Mouse (Mus musculus): ENCODE data around the gene Rpl38. TPM values are rescaled to one million over a fixed set of nuclear protein-coding genes. Genes with fewer than 3 reads are reported as not detected.

Gene Rpl38
- polyA plus RNA-seq, 1 experiment from 2014 or later: 1,077 TPM

- peaks cover 6% of the 10 kb centered on the region; the same call in 1 of the 2 replicates for H3K4me1 ChIP-seq
- no peaks in the 10 kb centered on the region for H3K27me3 ChIP-seq
- no peak overlapping the region for H3K4me2 ChIP-seq
- no peak overlapping the region for H3K27ac ChIP-seq
- WGBS: 85% methylated on average over 2 of the region's 2 CpGs
- H3K4me3 ChIP-seq: no peak overlapping the region
- H3K9me3 ChIP-seq (replicated peaks): no peaks in the 10 kb centered on the region
- ATAC-seq: no peak
- no peak overlapping the region for H3K9ac ChIP-seq
- peaks cover 54% of the 10 kb centered on the region; the same call in 1 of the 2 replicates for H3K36me3 ChIP-seq (ENCODE audit: poor library complexity, severe bottlenecking)
These were observed 26.1 kb downstream of the Rpl38 start for GRCm38 (mm10) chr11:114694451-114694850.

- no peak overlapping the region for H3K4me2 ChIP-seq
- WGBS: 96% methylated on average over 7 of the region's 7 CpGs
- no peaks in the 10 kb centered on the region for H3K9me3 ChIP-seq (replicated peaks)
These were observed 30.2 kb downstream of the Rpl38 start for GRCm38 (mm10) chr11:114698496-114698895.

DNA sequence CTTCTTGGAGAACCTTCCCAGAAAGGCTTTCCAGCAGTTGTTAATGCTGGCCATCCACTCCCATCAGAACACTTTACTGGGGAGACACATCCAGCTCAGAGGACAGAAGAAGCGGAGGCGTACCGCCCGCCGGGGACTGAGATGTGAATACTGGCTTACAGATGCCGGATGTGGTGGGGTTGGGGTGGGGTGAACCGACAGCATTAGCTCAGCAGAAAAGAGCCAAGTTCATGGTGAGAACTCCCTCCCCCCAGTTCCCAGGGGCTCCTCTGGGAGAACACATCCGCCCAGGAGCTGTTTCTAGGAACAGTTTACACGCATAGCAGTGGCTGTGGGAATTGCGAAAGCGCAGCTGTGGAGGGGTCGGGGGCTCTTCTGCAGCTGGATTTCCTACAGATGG is 31.2 kb downstream of the Rpl38 start:
- H3K9ac ChIP-seq: no peak overlapping the region
- H3K4me3 ChIP-seq: no peak overlapping the region
- no peaks in the 10 kb centered on the region for H3K9me3 ChIP-seq (replicated peaks)
- no peak overlapping the region for H3K4me2 ChIP-seq
- H3K4me1 ChIP-seq: peaks cover 31% of the 10 kb centered on the region
- 89% methylated on average over 12 of the region's 12 CpGs for WGBS
- no peak for ATAC-seq
- H3K27ac ChIP-seq: no peak overlapping the region
- H3K27me3 ChIP-seq: no peaks in the 10 kb centered on the region
- H3K36me3 ChIP-seq (ENCODE audit: poor library complexity, severe bottlenecking): peaks cover 36% of the 10 kb centered on the region; the same call in 1 of the 2 replicates

More at GRCm38 (mm10) chr11:114698496-114698895, 30.2 kb downstream of the Rpl38 start:
- no peak for ATAC-seq
- no peak overlapping the region for H3K9ac ChIP-seq
- H3K4me1 ChIP-seq: peaks cover 21% of the 10 kb centered on the region
- no peak overlapping the region for H3K4me3 ChIP-seq
- H3K36me3 ChIP-seq (ENCODE audit: poor library complexity, severe bottlenecking): peaks cover 38% of the 10 kb centered on the region; the same call in 1 of the 2 replicates
- H3K27me3 ChIP-seq: no peaks in the 10 kb centered on the region
- no peak overlapping the region for H3K27ac ChIP-seq

GRCm38 (mm10) chr11:114702311-114702995 is 34.1 kb downstream of the Rpl38 start:
- ATAC-seq: no peak
- H3K27ac ChIP-seq: no peak overlapping the region; the same call in 1 of the 2 replicates
- no peak overlapping the region for H3K4me2 ChIP-seq
- no peak overlapping the region for H3K4me3 ChIP-seq
- H3K9ac ChIP-seq: no peak overlapping the region; the same call in 1 of the 2 replicates
- peaks cover 24% of the 10 kb centered on the region for H3K36me3 ChIP-seq (ENCODE audit: poor library complexity, severe bottlenecking)
- no peaks in the 10 kb centered on the region for H3K27me3 ChIP-seq
- 79% methylated on average over 15 of the region's 15 CpGs for WGBS
- H3K4me1 ChIP-seq: peaks cover 42% of the 10 kb centered on the region
- no peaks in the 10 kb centered on the region for H3K9me3 ChIP-seq (replicated peaks)

GRCm38 (mm10) chr11:114702996-114703361 is 34.7 kb downstream of the Rpl38 start:
- H3K4me2 ChIP-seq: no peak overlapping the region
- H3K9me3 ChIP-seq (replicated peaks): no peaks in the 10 kb centered on the region
- peaks cover 24% of the 10 kb centered on the region for H3K36me3 ChIP-seq (ENCODE audit: poor library complexity, severe bottlenecking)
- WGBS: 83% methylated on average over 6 of the region's 6 CpGs
- H3K4me1 ChIP-seq: peaks cover 42% of the 10 kb centered on the region
- peak overlapping the region; percentile 83 for H3K27ac ChIP-seq
- no peaks in the 10 kb centered on the region for H3K27me3 ChIP-seq
- no peak overlapping the region for H3K4me3 ChIP-seq
- no peak for ATAC-seq
- no peak overlapping the region for H3K9ac ChIP-seq

DNA sequence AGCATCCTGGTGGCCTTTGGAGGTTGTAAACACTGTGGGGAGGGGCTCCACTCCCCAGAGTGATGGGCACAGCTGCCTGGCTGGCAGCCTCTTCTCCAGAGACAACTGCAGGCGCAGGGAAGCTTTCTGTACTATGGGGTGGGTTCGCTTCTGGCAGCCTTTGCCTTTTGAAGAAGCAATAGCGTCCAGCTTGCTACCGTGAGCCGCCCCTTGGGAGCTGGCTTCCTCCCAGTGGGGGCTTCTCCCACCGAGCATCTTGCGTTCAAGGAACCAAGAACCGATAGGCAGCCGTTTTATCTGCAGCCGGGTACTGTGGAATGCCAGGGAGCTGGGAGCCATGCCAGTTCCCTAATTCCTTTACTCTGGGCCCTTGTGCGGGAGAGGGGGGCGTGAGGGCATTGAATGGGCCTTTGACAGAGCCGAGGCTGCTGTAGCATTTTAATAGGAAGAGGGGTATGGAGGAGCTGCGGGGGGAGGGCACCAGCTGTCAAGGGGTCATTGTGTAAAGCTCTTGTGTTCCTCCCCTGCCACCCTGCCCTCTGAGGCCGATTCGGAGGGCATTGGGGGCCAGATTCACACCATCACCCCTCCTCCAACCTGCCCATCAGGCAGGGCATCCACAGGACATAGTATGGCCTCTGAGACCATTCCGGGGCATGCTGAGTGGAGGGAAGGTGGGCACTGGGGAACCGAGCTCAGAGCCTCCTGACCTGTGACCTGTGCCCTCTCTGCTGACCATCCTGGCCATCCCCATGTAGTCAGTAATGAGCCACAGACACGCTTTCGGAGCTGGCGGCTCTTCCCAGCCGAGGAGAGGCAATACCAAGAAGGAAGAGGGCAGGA is 36.0 kb downstream of the Rpl38 start:
- WGBS: 27% methylated on average over 22 of the region's 22 CpGs
- peaks cover 42% of the 10 kb centered on the region for H3K4me1 ChIP-seq
- no peaks in the 10 kb centered on the region for H3K9me3 ChIP-seq (replicated peaks)
- H3K4me3 ChIP-seq: 0 out of 2 replicates have a peak overlapping the region, but pooled peaks have one; percentile 1
- H3K36me3 ChIP-seq (ENCODE audit: poor library complexity, severe bottlenecking): peaks cover 26% of the 10 kb centered on the region
- ATAC-seq: peak; percentile 93
- peak overlapping the region; percentile 83 for H3K27ac ChIP-seq
- H3K9ac ChIP-seq: peak overlapping the region; percentile 17; the same call in 1 of the 2 replicates
- no peaks in the 10 kb centered on the region for H3K27me3 ChIP-seq
- peak overlapping the region; percentile 42 for H3K4me2 ChIP-seq

DNA sequence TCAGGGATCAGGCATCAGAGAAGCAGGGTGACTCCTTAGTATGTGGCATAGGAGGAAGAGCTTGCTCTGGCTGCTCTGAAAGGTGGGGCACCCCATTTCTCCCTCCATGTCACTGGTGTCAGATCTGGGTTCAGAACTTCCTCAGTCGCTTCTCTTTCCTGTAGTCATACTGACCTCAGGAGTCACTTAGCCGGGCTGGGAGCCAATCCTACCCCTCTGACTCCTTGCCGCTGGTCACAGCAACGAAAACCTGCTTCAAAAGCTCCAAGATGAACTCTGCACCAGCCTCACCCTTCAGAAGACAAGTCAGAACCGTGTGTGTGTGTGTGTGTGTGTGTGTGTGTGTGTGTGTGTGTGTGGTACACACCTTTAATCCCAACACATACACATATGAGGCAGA is 38.0 kb downstream of the Rpl38 start:
- Histone ChIP-seq H3K9ac (no peak overlapping the region), H3K9me3 (replicated peaks) (no peaks in the 10 kb centered on the region), H3K4me2 (no peak overlapping the region), H3K27me3 (no peaks in the 10 kb centered on the region), H3K27ac (no peak overlapping the region), H3K4me3 (no peak overlapping the region), H3K4me1 (peaks cover 42% of the 10 kb centered on the region), H3K36me3 (ENCODE audit: poor library complexity, severe bottlenecking) (peaks cover 37% of the 10 kb centered on the region)
- 86% methylated on average over 5 of the region's 5 CpGs for WGBS
- no peak for ATAC-seq

- H3K9me3 ChIP-seq (replicated peaks): no peaks in the 10 kb centered on the region
- no peak overlapping the region for H3K4me3 ChIP-seq
- no peak for ATAC-seq
- peaks cover 45% of the 10 kb centered on the region for H3K36me3 ChIP-seq (ENCODE audit: poor library complexity, severe bottlenecking)
- no peak overlapping the region for H3K9ac ChIP-seq
- WGBS: 92% methylated on average over 3 of the region's 3 CpGs
- no peak overlapping the region for H3K4me2 ChIP-seq
- H3K27ac ChIP-seq: no peak overlapping the region
- no peaks in the 10 kb centered on the region for H3K4me1 ChIP-seq
- H3K27me3 ChIP-seq: no peaks in the 10 kb centered on the region
These were observed 43.1 kb downstream of the Rpl38 start for GRCm38 (mm10) chr11:114711393-114711792.

DNA sequence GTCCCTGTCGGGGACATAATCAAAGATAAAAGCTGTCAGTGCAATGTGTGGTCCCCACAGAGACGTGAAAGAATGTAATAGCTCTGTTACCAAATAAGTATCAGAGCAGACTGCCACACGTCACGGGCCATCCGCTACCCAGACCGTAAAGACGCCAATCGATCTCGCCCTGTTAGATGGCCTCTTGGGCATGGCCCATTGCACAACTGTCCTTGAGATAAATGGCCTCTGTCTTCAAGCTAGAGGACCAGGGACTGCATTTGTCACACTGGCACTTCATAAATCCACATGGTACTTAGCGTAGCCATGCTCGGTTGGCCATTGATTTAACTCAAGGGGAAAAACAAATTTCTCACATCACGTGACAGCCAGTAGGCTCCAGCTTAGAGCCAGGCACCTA is 43.5 kb downstream of the Rpl38 start:
- Histone ChIP-seq H3K4me1 (no peaks in the 10 kb centered on the region), H3K9ac (no peak overlapping the region), H3K9me3 (replicated peaks) (no peaks in the 10 kb centered on the region), H3K4me3 (no peak overlapping the region), H3K36me3 (ENCODE audit: poor library complexity, severe bottlenecking) (peaks cover 45% of the 10 kb centered on the region), H3K4me2 (no peak overlapping the region), H3K27ac (no peak overlapping the region), H3K27me3 (no peaks in the 10 kb centered on the region)
- WGBS: 91% methylated on average over 12 of the region's 12 CpGs
- ATAC-seq: no peak

GRCm38 (mm10) chr11:114714526-114714925 is 46.2 kb downstream of the Rpl38 start:
- Histone ChIP-seq H3K4me3 (no peak overlapping the region), H3K36me3 (ENCODE audit: poor library complexity, severe bottlenecking) (peaks cover 23% of the 10 kb centered on the region), H3K9me3 (replicated peaks) (no peaks in the 10 kb centered on the region), H3K27me3 (no peaks in the 10 kb centered on the region), H3K4me1 (no peaks in the 10 kb centered on the region), H3K9ac (no peak overlapping the region), H3K27ac (no peak overlapping the region), H3K4me2 (no peak overlapping the region)
- 95% methylated on average over 6 of the region's 6 CpGs for WGBS
- no peak for ATAC-seq

GRCm38 (mm10) chr11:114715531-114715930 is 47.2 kb downstream of the Rpl38 start:
- Histone ChIP-seq H3K27me3 (no peaks in the 10 kb centered on the region), H3K4me2 (no peak overlapping the region), H3K9me3 (replicated peaks) (no peaks in the 10 kb centered on the region), H3K9ac (no peak overlapping the region), H3K27ac (no peak overlapping the region), H3K4me1 (no peaks in the 10 kb centered on the region), H3K4me3 (no peak overlapping the region), H3K36me3 (ENCODE audit: poor library complexity, severe bottlenecking) (peaks cover 15% of the 10 kb centered on the region)
- WGBS: 77% methylated on average over 7 of the region's 7 CpGs
- no peak for ATAC-seq

- no peak overlapping the region for H3K4me3 ChIP-seq
- no peak overlapping the region for H3K9ac ChIP-seq
- ATAC-seq: no peak
- WGBS: 92% methylated on average over 10 of the region's 10 CpGs
- no peak overlapping the region for H3K27ac ChIP-seq
- H3K4me2 ChIP-seq: no peak overlapping the region
- H3K4me1 ChIP-seq: peaks cover 8% of the 10 kb centered on the region
- no peaks in the 10 kb centered on the region for H3K27me3 ChIP-seq
- H3K36me3 ChIP-seq (ENCODE audit: poor library complexity, severe bottlenecking): no peaks in the 10 kb centered on the region
- H3K9me3 ChIP-seq (replicated peaks): no peaks in the 10 kb centered on the region; the same call in 1 of the 2 replicates
These were observed 52.2 kb downstream of the Rpl38 start for GRCm38 (mm10) chr11:114720535-114720934.
